Mouse (Mus musculus) heart, adult 2 months (tissue): ENCODE data around the gene Arhgef6.

ENCODE experiments used
- CTCF ChIP-seq: fragments of 200-600 bp; IDR thresholded peaks from 2 replicates; pipeline ENCODE4 v1.8.1; 2022; ENCODE audit warnings: antibody characterized with exemption, mild to moderate bottlenecking, moderate library complexity
- POLR2A ChIP-seq: fragments of 200-500 bp; IDR thresholded peaks from 2 replicates; pipeline ENCODE4 v1.6.1; 2011; ENCODE audit warnings: mild to moderate bottlenecking, low read depth, low read length, control low read depth; ENCODE audit not compliant: insufficient read depth

- TF ChIP-seq POLR2A (no peak), CTCF (no peak)
Measured at GRCm38 (mm10) chrX:57228178-57228577, 110.4 kb downstream of the Arhgef6 start.
